Mouse (Mus musculus) adrenal gland, adult 8-10 months (tissue): Measurements from ENCODE around the gene Ccl2. TPM values are rescaled to one million over a fixed set of nuclear protein-coding genes. Genes with fewer than 3 reads are reported as not detected.

Experiments
- DNase-seq: peaks from one replicate; pipeline ENCODE4 v3.0.0; 2022
- total RNA-seq, 4 experiments: library from RNA; stranded (reverse); gene quantifications; 2 replicates each; pipeline ENCODE4 v1.2.4; 2022

Ccl2 gene
- total RNA-seq, 4 experiments from 2014 or later = 0.74 to 2.6 (median 1.2) TPM

- DNase-seq = no peak
Measured at GRCm38 (mm10) chr11:82035857-82036256, 486 bp downstream of the Ccl2 start.

DNA sequence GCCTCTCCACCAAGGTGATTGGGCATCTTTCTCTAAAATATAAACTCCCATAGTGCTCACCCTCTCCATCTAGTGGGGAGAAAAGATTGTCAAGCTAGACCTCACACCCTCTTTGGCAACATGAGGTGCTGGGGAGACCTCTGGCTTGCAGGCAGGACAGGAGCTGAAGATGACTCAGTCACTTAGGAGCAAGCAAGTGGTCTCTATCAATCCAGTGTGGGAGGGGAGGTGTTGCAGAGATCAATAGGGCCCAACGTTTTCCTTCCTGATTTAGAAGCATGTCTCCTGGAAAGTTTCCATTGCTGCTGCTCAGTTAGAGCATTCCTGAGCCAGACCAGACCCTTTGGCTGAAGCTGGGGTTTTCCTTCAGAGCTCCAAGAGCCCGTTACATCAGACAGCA is 3.2 kb downstream of the Ccl2 start, which contains the start of gene Gm17268:
Gm17268 (minus strand) TSS at position 28 of the 400 bp plus-strand sequence.
- DNase-seq = no peak

- DNase-seq = no peak
Measured at GRCm38 (mm10) chr11:82039132-82039660, 3.8 kb downstream of the Ccl2 start.

DNA sequence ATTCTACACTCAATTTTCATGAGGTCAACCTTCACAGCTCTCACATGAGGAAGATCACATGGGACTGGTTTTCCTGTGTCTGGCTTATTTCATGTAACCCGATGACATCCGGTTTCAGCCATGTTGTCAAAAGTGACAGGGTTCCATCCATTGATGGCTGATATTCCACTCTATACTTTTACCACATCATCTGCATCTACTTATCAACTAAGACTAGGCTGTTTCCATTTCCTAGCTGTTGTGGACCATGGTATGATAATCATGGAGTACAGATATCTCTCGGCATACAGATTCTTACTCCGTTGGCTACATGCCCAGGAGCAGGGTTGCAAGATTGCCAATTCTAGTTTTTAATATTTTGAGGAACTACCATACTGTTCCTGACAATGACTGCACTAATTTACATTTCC is 6.3 kb downstream of the Ccl2 start:
- no peak for DNase-seq

- peak; percentile 53 for DNase-seq
Measured at GRCm38 (mm10) chr11:82045471-82045870, 10.1 kb downstream of the Ccl2 start, which contains the start of gene Ccl7. Ccl7 (plus strand) TSS chr11:82045712.

DNA sequence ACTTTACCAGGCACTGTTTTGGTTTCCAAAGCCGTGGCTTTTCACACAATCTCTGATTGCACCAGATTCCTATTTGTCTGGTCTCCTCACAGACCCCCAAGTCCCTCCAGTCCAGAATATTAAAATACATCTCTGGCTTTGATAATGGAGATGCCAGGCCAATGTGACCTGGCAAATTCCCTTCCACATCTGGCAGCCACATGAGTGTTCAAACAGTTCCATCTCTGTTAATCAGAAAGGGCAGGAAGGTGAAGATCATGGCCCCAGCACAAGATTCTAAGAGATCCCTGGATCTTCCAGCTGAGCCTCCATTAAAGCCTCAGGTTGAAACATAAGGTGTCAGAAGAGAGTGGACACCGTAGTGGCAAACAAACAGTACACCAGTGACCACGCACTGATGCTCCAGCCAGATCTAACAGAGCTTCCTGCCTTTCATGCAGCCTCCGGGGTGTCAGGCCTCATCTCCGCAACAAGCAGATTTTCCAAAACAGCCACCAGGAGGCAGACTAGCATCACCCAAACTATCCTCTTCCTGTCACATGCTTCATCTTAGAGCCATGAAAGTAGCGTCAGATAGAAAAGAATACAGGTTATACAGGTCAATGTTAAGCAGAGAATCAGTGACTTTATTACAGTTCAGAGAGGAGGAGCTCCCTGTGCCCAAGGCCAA is 12.5 kb downstream of the Ccl2 start:
- DNase-seq = peak; percentile 34

GRCm38 (mm10) chr11:82053849-82054248 is 18.5 kb downstream of the Ccl2 start:
- DNase-seq = no peak

DNA sequence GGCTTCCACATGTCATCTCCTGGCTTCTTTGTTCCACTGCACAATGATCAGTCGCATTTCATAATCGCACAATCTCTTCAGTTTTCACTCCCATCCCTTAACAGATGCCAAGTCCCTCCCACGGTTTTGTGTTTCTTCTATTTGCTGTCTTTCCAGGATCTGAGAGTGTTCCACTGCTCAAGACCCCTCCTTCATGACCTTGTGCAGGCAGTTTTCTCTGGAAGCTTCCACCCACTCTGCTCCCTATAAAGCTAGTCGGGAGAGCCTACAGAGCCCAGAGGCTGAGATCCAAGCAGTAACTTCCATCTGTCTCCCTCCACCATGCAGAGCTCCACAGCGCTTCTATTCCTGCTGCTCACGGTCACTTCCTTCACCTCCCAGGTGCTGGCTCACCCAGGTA is 22.3 kb downstream of the Ccl2 start, which contains the start of gene Ccl11:
Ccl11 (plus strand) TSS at position 178 of the 400 bp plus-strand sequence.
- no peak for DNase-seq

DNA sequence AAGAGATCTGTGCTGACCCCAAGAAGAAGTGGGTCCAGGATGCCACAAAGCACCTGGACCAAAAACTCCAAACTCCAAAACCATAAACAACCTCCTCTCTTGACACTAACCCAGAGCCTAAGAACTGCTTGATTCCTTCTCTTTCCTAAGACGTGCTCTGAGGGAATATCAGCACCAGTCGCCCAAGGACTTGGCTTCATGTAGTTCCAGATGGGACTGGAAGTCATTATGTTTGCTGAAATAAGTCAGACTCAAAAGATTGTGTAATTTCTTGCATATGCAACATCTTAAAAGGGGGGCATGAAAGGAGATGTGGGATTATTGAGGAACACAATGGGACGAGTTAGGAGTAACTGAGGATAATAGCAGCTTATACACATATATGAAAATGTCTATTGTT is 26.9 kb downstream of the Ccl2 start:
- DNase-seq = no peak

GRCm38 (mm10) chr11:82063454-82063853 is 28.1 kb downstream of the Ccl2 start:
- DNase-seq = no peak

DNA sequence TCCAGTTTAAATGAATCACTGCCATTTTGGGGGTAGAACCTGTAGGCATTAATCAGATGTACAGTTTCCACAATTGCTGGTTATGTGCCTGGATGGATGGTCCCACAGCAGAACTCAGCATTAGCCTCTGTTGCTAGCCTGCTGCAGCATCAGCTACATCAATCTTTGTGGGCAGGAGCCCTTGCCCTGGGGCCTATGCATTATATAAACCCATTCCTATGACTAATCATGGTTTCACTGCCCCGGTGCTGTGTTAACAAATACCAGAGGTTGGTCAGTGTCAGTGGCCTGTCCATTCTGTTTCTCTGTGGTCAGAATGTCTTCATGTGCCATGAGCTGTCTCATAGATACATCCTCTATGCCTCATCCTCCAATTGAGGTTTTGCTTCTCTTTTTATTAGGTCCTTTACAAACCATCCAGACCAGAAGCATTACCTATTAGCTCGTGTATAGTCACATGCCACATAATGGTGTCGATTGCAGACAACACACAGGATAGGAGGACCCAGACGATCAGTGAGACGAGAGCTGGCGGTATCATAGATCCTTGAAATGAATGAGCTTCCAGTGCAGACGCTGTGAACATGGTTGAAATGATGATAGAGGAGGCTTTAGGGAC is 31.7 kb downstream of the Ccl2 start:
- no peak for DNase-seq

DNA sequence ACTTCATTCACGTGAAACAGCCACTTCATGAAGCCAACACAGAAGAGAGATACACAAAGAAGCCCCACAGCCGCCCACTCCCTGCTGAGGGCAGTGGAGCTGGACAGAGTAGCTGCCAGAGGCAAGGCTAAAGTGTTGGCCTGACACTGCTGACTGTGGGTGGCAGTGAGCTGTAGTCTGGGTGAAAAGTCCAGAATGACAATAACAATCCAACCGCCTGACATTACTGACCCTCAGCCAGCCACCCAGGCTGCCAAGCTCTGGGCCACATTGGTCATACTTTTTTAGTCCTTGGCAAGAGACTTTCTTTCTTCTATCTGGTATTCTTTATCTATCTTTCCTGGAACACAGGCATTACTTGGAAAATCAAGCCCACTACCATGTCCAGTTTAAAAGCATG is 35.7 kb downstream of the Ccl2 start:
- DNase-seq = no peak

DNA sequence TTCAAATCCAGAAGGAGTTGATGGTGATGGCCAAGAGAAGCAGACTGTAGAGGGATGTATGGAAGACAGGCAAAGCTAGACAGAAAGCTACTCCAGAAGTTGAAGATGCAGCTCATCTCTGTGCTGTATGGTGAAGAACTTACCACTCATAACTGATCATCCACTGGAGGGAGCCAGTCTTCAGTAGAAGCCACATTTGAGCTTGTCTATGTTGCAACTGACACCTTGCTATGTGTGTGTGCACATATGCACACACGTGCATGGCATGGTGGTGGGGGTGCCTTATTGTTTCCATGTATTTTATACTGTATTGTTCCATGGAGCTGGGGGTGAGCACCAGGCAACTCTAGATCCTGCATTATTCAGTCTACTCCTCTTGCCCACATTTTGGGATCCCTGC is 37.0 kb downstream of the Ccl2 start:
- DNase-seq = no peak

DNA sequence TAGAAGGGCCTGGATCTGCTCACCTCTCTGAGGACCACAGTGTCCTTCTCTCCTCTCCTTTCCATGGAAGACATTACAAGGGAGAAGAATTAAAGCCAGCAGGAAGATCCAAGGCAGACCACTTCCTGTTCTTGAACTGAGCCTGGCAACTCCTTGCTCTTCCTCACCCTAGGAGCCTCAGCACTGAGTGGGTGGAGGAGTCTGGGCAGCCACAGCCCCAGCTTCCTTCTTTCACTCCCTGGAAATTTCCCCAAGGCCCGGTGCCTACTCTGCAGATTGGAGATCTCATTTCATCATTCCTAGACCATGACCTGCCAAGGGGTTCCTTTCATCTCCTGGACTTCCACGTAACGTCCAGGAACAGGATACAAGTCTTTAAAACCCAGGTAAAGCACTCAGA is 37.6 kb downstream of the Ccl2 start:
- DNase-seq = no peak

GRCm38 (mm10) chr11:82073686-82074085 is 38.3 kb downstream of the Ccl2 start:
- no peak for DNase-seq

DNA sequence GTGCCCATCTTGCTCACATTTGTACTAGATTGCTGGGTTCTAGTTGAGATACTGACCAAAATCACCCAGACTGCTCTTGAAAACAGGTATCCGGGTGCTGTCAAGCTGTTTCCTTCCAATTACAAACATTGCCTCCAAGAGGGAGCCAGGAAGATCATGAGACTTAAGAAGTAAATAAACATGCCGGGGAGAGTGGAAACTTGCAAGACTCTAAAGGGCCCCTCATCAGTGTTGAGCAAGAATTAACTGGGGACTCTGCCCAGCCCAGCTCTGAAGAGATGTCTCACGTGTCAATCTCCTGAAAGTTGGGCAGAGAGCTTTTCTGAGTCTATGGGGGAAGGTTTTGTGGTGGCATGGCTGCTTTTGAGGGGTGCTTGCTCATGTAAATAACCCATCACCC is 41.7 kb downstream of the Ccl2 start:
- DNase-seq = no peak

DNA sequence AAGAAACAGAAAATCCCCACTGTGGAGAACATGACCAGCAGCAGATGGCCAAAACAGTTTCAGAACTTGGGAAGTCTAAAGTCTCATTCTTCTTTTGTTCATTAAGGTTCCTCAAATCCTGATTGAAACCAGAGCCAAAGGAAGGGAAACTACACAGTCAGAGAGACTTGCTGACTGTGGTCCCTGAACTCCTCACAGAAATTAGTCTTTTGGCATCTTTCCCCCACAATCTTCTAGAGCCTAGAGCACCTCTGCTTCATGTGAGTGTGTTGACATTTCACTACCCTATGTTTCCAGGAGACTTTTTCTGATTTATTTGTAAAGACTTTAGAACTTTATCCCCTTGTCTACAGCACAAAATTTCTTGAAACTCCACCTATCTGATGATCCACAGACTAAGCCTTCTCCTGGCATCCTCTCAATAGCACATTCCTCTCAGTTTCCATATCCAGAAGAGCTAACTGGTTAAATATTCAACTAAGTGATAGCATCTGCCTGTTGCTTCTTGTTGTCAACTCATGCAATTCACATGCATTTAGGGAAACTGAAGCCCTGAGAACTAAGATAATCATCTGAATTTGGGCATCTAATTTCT is 42.9 kb downstream of the Ccl2 start:
- no peak for DNase-seq

GRCm38 (mm10) chr11:82080865-82081264 is 45.5 kb downstream of the Ccl2 start:
- no peak for DNase-seq

GRCm38 (mm10) chr11:82084360-82084759 is 49.0 kb downstream of the Ccl2 start:
- DNase-seq = no peak
